ENCODE assay signal across 12 mouse cellular contexts in genomic region chr16:58349354-58349753, GRCm38 (mm10). TPM values are rescaled to one million over a fixed set of nuclear protein-coding genes. Genes with fewer than 3 reads are reported as not detected.
A peak's percentile ranks its signal among the peaks of the same experiment; 100 is the strongest.
DNase-seq lines count a peak whose midpoint lies in the region; ATAC-seq and TF ChIP-seq lines count a peak whose summit lies in the region.
"Had no signal": no experiment of that assay in that cellular context is flagged by ENCODE, and none has a peak within 500 bp of the region (broad histone marks: within the 10 kb centered on the region; RNA-seq: fewer than 3 reads in every experiment).

No protein-coding gene starts in this region.

- H3K4me1 ChIP-seq in midbrain, postnatal 0 days (ENCODE audit: insufficient read depth, low read length): 0 out of 2 replicates have a peak, but pooled peaks cover 4% of the 10 kb centered on the region
- no peaks in the 10 kb centered on the region for H3K4me1 ChIP-seq in midbrain, embryonic 16.5 days (ENCODE audit: control insufficient read depth, insufficient read depth, low read length)
- H3K4me1 ChIP-seq in embryonic facial prominence, embryonic 12.5 days: peaks cover 14% of the 10 kb centered on the region
- peaks cover 7 to 20% of the 10 kb centered on the region in 2 experiments for H3K4me1 ChIP-seq in heart, embryonic 14.5 days (ENCODE audit: control insufficient read depth in 2 of 2, insufficient read depth in 2 of 2, low read length in 2 of 2)
- no peaks in the 10 kb centered on the region for H3K4me1 ChIP-seq in midbrain, embryonic 13.5 days (replicated peaks)
- H3K4me1 ChIP-seq: liver, embryonic 13.5 days had no signal

- H3K27ac ChIP-seq in midbrain, postnatal 0 days (ENCODE audit: low read depth, low read length): no peak overlapping the region
- no peak overlapping the region for H3K27ac ChIP-seq in midbrain, embryonic 16.5 days (ENCODE audit: low read length)
- H3K27ac ChIP-seq in embryonic facial prominence, embryonic 12.5 days: 0 out of 2 replicates have a peak overlapping the region, but pooled peaks have one; percentile 54
- H3K27ac ChIP-seq in heart, embryonic 14.5 days (replicated peaks in 1 of 2; ENCODE audit: control insufficient read depth in 1 of 2, insufficient read depth in 1 of 2, low read depth in 2 of 2, low read length in 2 of 2): peak overlapping the region; percentile 57
- no peak overlapping the region for H3K27ac ChIP-seq in midbrain, embryonic 13.5 days
- H3K27ac ChIP-seq: liver, embryonic 13.5 days; macrophage had no signal

- H3K9me3 ChIP-seq in midbrain, postnatal 0 days (ENCODE audit: low read length): no peaks in the 10 kb centered on the region
- H3K9me3 ChIP-seq in midbrain, embryonic 16.5 days (replicated peaks; ENCODE audit: control insufficient read depth, low read length, poor library complexity, severe bottlenecking): no peaks in the 10 kb centered on the region
- H3K9me3 ChIP-seq in embryonic facial prominence, embryonic 12.5 days: no peaks in the 10 kb centered on the region
- H3K9me3 ChIP-seq in heart, embryonic 14.5 days (ENCODE audit: control insufficient read depth, low read length): no peaks in the 10 kb centered on the region
- no peaks in the 10 kb centered on the region for H3K9me3 ChIP-seq in midbrain, embryonic 13.5 days
- H3K9me3 ChIP-seq: liver, embryonic 13.5 days had no signal

- H3K4me3 ChIP-seq in midbrain, postnatal 0 days (ENCODE audit: low read depth, low read length): no peak overlapping the region
- H3K4me3 ChIP-seq in midbrain, embryonic 16.5 days (ENCODE audit: low read depth, low read length): no peak overlapping the region
- H3K4me3 ChIP-seq in embryonic facial prominence, embryonic 12.5 days: no peak overlapping the region
- H3K4me3 ChIP-seq in heart, embryonic 14.5 days (ENCODE audit: control insufficient read depth in 1 of 2, insufficient read depth in 1 of 2, low read depth in 1 of 2, low read length in 2 of 2): no peak overlapping the region
- H3K4me3 ChIP-seq in midbrain, embryonic 13.5 days (replicated peaks): no peak overlapping the region
- H3K4me3 ChIP-seq: liver, embryonic 13.5 days had no signal

- peak; percentile 5 for DNase-seq in midbrain, postnatal 0 days (ENCODE audit: low spot score)
- DNase-seq in left cerebral cortex, postnatal 10 days (ENCODE audit: extremely low spot score in 1 of 2, low spot score in 2 of 2): no peak
- no peak for DNase-seq in urinary bladder, adult 18-20 months (ENCODE audit: low spot score in 2 of 2)
- DNase-seq: cerebellum, adult 18-20 months; forebrain, postnatal 0 days; liver, embryonic 13.5 days; thymus, adult 2 months had no signal

- H3K27me3 ChIP-seq in midbrain, postnatal 0 days (ENCODE audit: insufficient read depth, low read length): no peaks in the 10 kb centered on the region
- H3K27me3 ChIP-seq in midbrain, embryonic 16.5 days (ENCODE audit: control insufficient read depth, insufficient read depth, low read depth, low read length): no peaks in the 10 kb centered on the region
- H3K27me3 ChIP-seq in embryonic facial prominence, embryonic 12.5 days: no peaks in the 10 kb centered on the region
- H3K27me3 ChIP-seq in heart, embryonic 14.5 days (ENCODE audit: control insufficient read depth, insufficient read depth, low read length): no peaks in the 10 kb centered on the region
- H3K27me3 ChIP-seq in midbrain, embryonic 13.5 days: no peaks in the 10 kb centered on the region
- H3K27me3 ChIP-seq: liver, embryonic 13.5 days had no signal

- ATAC-seq in midbrain, postnatal 0 days (ENCODE audit: low FRiP score): no peak; the same call in 1 of the 2 replicates
- no peak for ATAC-seq in midbrain, embryonic 16.5 days
- peak; percentile 72 for ATAC-seq in embryonic facial prominence, embryonic 12.5 days (ENCODE audit: insufficient number of reproducible peaks, insufficient read depth, low FRiP score, low TSS enrichment)
- no peak for ATAC-seq in heart, embryonic 14.5 days (ENCODE audit: insufficient number of reproducible peaks, insufficient read depth, low FRiP score, low read depth)
- ATAC-seq in midbrain, embryonic 13.5 days: no peak
- ATAC-seq: forebrain, postnatal 0 days had no signal

- no peak overlapping the region for H3K9ac ChIP-seq in midbrain, postnatal 0 days (replicated peaks; ENCODE audit: low read length, poor library complexity, severe bottlenecking)
- no peak overlapping the region for H3K9ac ChIP-seq in midbrain, embryonic 16.5 days (ENCODE audit: low read depth, low read length)
- no peak overlapping the region for H3K9ac ChIP-seq in embryonic facial prominence, embryonic 12.5 days
- H3K9ac ChIP-seq in heart, embryonic 14.5 days (ENCODE audit: low read length): no peak overlapping the region
- no peak overlapping the region for H3K9ac ChIP-seq in midbrain, embryonic 13.5 days (replicated peaks)
- H3K9ac ChIP-seq: forebrain, postnatal 0 days; liver, embryonic 13.5 days had no signal

- no peak overlapping the region for H3K4me2 ChIP-seq in midbrain, postnatal 0 days (ENCODE audit: low read depth, low read length, poor library complexity, severe bottlenecking)
- H3K4me2 ChIP-seq in midbrain, embryonic 16.5 days (ENCODE audit: low read length): no peak overlapping the region
- 0 out of 2 replicates have a peak overlapping the region, but pooled peaks have one; percentile 13 for H3K4me2 ChIP-seq in embryonic facial prominence, embryonic 12.5 days (replicated peaks)
- peak overlapping the region; percentile 47 for H3K4me2 ChIP-seq in heart, embryonic 14.5 days (ENCODE audit: low read length)
- H3K4me2 ChIP-seq in midbrain, embryonic 13.5 days (replicated peaks): no peak overlapping the region
- H3K4me2 ChIP-seq: liver, embryonic 13.5 days had no signal

- 44% methylated on average over 5 of the region's 5 CpGs for WGBS in midbrain, postnatal 0 days
- WGBS in midbrain, embryonic 16.5 days: 52% methylated on average over 5 of the region's 5 CpGs
- WGBS in embryonic facial prominence, embryonic 12.5 days: 14% methylated on average over 5 of the region's 5 CpGs
- 30% methylated on average over 5 of the region's 5 CpGs for WGBS in heart, embryonic 14.5 days
- 55% methylated on average over 5 of the region's 5 CpGs for WGBS in midbrain, embryonic 13.5 days

- no peaks in the 10 kb centered on the region for H3K36me3 ChIP-seq in midbrain, postnatal 0 days (ENCODE audit: insufficient read depth, low read length)
- no peaks in the 10 kb centered on the region for H3K36me3 ChIP-seq in midbrain, embryonic 16.5 days (ENCODE audit: control insufficient read depth, insufficient read depth, low read length)
- no peaks in the 10 kb centered on the region for H3K36me3 ChIP-seq in embryonic facial prominence, embryonic 12.5 days
- no peaks in the 10 kb centered on the region for H3K36me3 ChIP-seq in heart, embryonic 14.5 days (ENCODE audit: control insufficient read depth, insufficient read depth, low read length)
- no peaks in the 10 kb centered on the region for H3K36me3 ChIP-seq in midbrain, embryonic 13.5 days
- H3K36me3 ChIP-seq: liver, embryonic 13.5 days had no signal

- intact Hi-C loops in left cerebral cortex, postnatal 10 days (cut with DNase I): no loop called here

- no peak for TF ChIP-seq CTCF in midbrain, postnatal 0 days (IDR thresholded peaks at IDR 0.05)

RNA-seq across cellular contexts. Expression of gene Dcbld2, which starts 58.9 kb away (rescaled TPM):
- total RNA-seq in midbrain, postnatal 0 days (2014; rRNA removed): 34.2 and 38.0 TPM in 2 replicates
- 3.1 and 3.7 TPM in 2 replicates for polyA plus RNA-seq in midbrain, postnatal 0 days (2015; fragmentation: Nextera tagmentation; extraction: Ambion mirVana)
- 5.5 and 5.9 TPM in 2 replicates for polyA plus RNA-seq in midbrain, embryonic 16.5 days (2015; fragmentation: Nextera tagmentation; extraction: Ambion mirVana)
- polyA plus RNA-seq in embryonic facial prominence, embryonic 12.5 days (2016; fragmentation: Nextera tagmentation; extraction: Ambion mirVana): 7.5 and 9.6 TPM in 2 replicates
- polyA plus RNA-seq in heart, embryonic 14.5 days (2014; fragmentation: Nextera tagmentation; extraction: Ambion mirVana): 21.1 and 23.7 TPM in 2 replicates
- 10 to 100 TPM; 36.4 to 36.7 TPM for total RNA-seq in left cerebral cortex, postnatal 10 days (2021)
- 6.1 TPM in 2 replicates for polyA plus RNA-seq in midbrain, embryonic 13.5 days (2015; fragmentation: Nextera tagmentation; extraction: Ambion mirVana)

Comparison
In these comparisons a context has a peak if more than half of its experiments do, and no peak if none do; other contexts are left out.
1. H3K27ac ChIP-seq: peak in embryonic facial prominence, embryonic 12.5 days (single experiment) and heart, embryonic 14.5 days (2 of 2); none in midbrain, postnatal 0 days (single experiment), midbrain, embryonic 16.5 days (single experiment) and midbrain, embryonic 13.5 days (single experiment).
2. H3K4me2 ChIP-seq: peak in embryonic facial prominence, embryonic 12.5 days (single experiment) and heart, embryonic 14.5 days (single experiment); none in midbrain, postnatal 0 days (single experiment), midbrain, embryonic 16.5 days (single experiment) and midbrain, embryonic 13.5 days (single experiment).